In genomic region chr3:9200156-9200555, GRCm38 (mm10) we compare ENCODE assay signal across 9 mouse cellular contexts.
A peak's percentile ranks its signal among the peaks of the same experiment; 100 is the strongest.
DNase-seq lines count a peak whose midpoint lies in the region; ATAC-seq lines count a peak whose summit lies in the region.
"Had no signal": no experiment of that assay in that cellular context is flagged by ENCODE, and none has a peak within 500 bp of the region (broad histone marks: within the 10 kb centered on the region; RNA-seq: fewer than 3 reads in every experiment).

No protein-coding gene starts in this region.

- ATAC-seq in activated CD4-positive, CD25-positive, alpha-beta regulatory T cell, adult 4 months, result no peak
- ATAC-seq: Patski had no signal

- peak; percentile 40 for DNase-seq in kidney, postnatal 10 days
- DNase-seq in kidney, postnatal 25 days, result no peak
- DNase-seq in brain, embryonic 18.5 days (ENCODE audit: low read depth, low spot score), result peak; percentile 65
- peak; percentile 13 for DNase-seq in heart, postnatal 25 days (ENCODE audit: low spot score)
- DNase-seq in lung, postnatal 10 days, result peak; percentile 76
- no peak for DNase-seq in gastrocnemius, postnatal 10 days
- no peak for DNase-seq in urinary bladder, postnatal 4 days (ENCODE audit: low spot score in 2 of 2)

- intact Hi-C loops in heart, postnatal 25 days (cut with DNase I), result no loop called here

Comparison
In these comparisons a context has a peak if more than half of its experiments do, and no peak if none do; other contexts are left out.
1. DNase-seq: peak in kidney, postnatal 10 days (single experiment), brain, embryonic 18.5 days (single experiment), heart, postnatal 25 days (single experiment) and lung, postnatal 10 days (single experiment); none in kidney, postnatal 25 days (0 of 2), gastrocnemius, postnatal 10 days (single experiment) and urinary bladder, postnatal 4 days (0 of 2).